34 mouse cellular contexts compared by ENCODE assay signal in the genomic region with DNA sequence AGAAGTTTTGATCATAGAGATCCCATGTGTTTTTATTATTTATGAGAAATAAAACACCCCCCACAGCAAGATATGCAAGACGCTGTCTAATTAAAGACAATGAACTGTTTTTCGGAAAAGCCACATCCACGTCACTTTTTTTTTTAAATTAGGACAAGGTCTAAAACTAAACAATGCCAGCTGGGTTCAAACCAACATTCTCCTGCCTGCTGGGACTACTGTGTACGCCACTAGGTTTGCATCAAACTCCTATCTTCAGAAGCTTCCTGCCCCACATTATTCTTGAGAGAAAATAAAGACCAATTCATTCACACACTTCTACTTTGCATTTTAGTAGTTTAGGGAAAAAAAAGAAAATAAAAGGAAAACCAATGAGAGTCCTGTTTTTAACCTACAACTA. TPM values are rescaled to one million over a fixed set of nuclear protein-coding genes. Genes with fewer than 3 reads are reported as not detected.
DNase-seq lines count a peak whose midpoint lies in the region; ATAC-seq and TF ChIP-seq lines count a peak whose summit lies in the region.
"Had no signal": no experiment of that assay in that cellular context is flagged by ENCODE, and none has a peak within 500 bp of the region (broad histone marks: within the 10 kb centered on the region; RNA-seq: fewer than 3 reads in every experiment).

No protein-coding gene starts in this region.

- H3K27ac ChIP-seq in heart, postnatal 0 days (ENCODE audit: low read depth) = peak overlapping the region; percentile 9; the same call in 1 of the 2 replicates
- H3K27ac ChIP-seq in left cerebral cortex, adult 2 months = peak overlapping the region; percentile 69
- no peak overlapping the region for H3K27ac ChIP-seq in midbrain, embryonic 11.5 days (ENCODE audit: low read depth, low read length)
- H3K27ac ChIP-seq in midbrain, postnatal 0 days (ENCODE audit: low read depth, low read length) = no peak overlapping the region
- H3K27ac ChIP-seq: forebrain, embryonic 10.5 days; forebrain, embryonic 13.5 days; heart, embryonic 15.5 days; hindbrain, embryonic 14.5 days; hindbrain, postnatal 0 days had no signal

- TF ChIP-seq EP300 in heart, postnatal 0 days (IDR thresholded peaks at IDR 0.05; ENCODE audit: low read depth) = no peak

- DNase-seq in heart, postnatal 0 days (ENCODE audit: low spot score) = no peak
- no peak for DNase-seq in heart, adult 9 months (ENCODE audit: low spot score in 2 of 2)
- no peak for DNase-seq in left cerebral cortex, adult 2 months (ENCODE audit: extremely low spot score in 1 of 2, low spot score in 2 of 2)
- DNase-seq in left cerebral cortex, postnatal 14 days (ENCODE audit: low spot score in 2 of 2) = no peak
- peak; percentile 64 for DNase-seq in midbrain, embryonic 11.5 days (ENCODE audit: low spot score, missing footprints)
- DNase-seq in midbrain, postnatal 0 days (ENCODE audit: low spot score) = no peak
- DNase-seq: adrenal gland, adult 2 months; adrenal gland, postnatal 14 days; cerebellum, adult 11-12 months; cerebellum, adult 8-10 months; cerebellum, postnatal 14 days; gastrocnemius, postnatal 25 days; heart, adult 18-20 months; heart, postnatal 14 days; heart, postnatal 4 days had no signal

- ATAC-seq in heart, postnatal 0 days (ENCODE audit: insufficient read depth, low read depth) = no peak
- no peak for ATAC-seq in midbrain, embryonic 11.5 days (ENCODE audit: low FRiP score)
- no peak for ATAC-seq in midbrain, postnatal 0 days (ENCODE audit: low FRiP score)
- no peak for ATAC-seq in monocyte, adult 5-6 weeks (replicated peaks; ENCODE audit: insufficient number of reproducible peaks, low FRiP score, low TSS enrichment, poor library complexity, severe bottlenecking)
- ATAC-seq: CD4-positive, CD25-positive, alpha-beta regulatory T cell, adult 4 months; forebrain, embryonic 13.5 days; forebrain, embryonic 16.5 days; hindbrain, postnatal 0 days had no signal

- no peaks in the 10 kb centered on the region for H3K27me3 ChIP-seq in heart, postnatal 0 days (ENCODE audit: control insufficient read depth, insufficient read depth, low read length)
- H3K27me3 ChIP-seq in midbrain, embryonic 11.5 days (ENCODE audit: control insufficient read depth, insufficient read depth, low read length) = no peaks in the 10 kb centered on the region
- H3K27me3 ChIP-seq in midbrain, postnatal 0 days (ENCODE audit: insufficient read depth, low read length) = no peaks in the 10 kb centered on the region
- no peaks in the 10 kb centered on the region for H3K27me3 ChIP-seq in myocyte (ENCODE audit: control insufficient read depth, insufficient read depth, insufficient read length)
- H3K27me3 ChIP-seq: forebrain, embryonic 13.5 days; heart, embryonic 12.5 days; heart, embryonic 15.5 days had no signal

- WGBS in heart, postnatal 0 days = 65% methylated on average over 4 of the region's 4 CpGs
- WGBS in midbrain, embryonic 11.5 days = 94% methylated on average over 4 of the region's 4 CpGs
- WGBS in midbrain, postnatal 0 days = 78% methylated on average over 4 of the region's 4 CpGs

- no peak overlapping the region for H3K9ac ChIP-seq in heart, postnatal 0 days (replicated peaks; ENCODE audit: low read depth, low read length)
- H3K9ac ChIP-seq in midbrain, embryonic 11.5 days (ENCODE audit: low read length) = no peak overlapping the region
- H3K9ac ChIP-seq in midbrain, postnatal 0 days (replicated peaks; ENCODE audit: low read length, poor library complexity, severe bottlenecking) = no peak overlapping the region
- H3K9ac ChIP-seq: forebrain, embryonic 13.5 days; heart, embryonic 12.5 days; heart, embryonic 15.5 days; hindbrain, embryonic 14.5 days had no signal

- no peak overlapping the region for H3K4me2 ChIP-seq in heart, postnatal 0 days (ENCODE audit: low read depth, low read length)
- no peak overlapping the region for H3K4me2 ChIP-seq in midbrain, embryonic 11.5 days
- no peak overlapping the region for H3K4me2 ChIP-seq in midbrain, postnatal 0 days (ENCODE audit: low read depth, low read length, poor library complexity, severe bottlenecking)
- H3K4me2 ChIP-seq in myocyte (ENCODE audit: low read depth) = peak overlapping the region; percentile 61
- H3K4me2 ChIP-seq: forebrain, embryonic 13.5 days; heart, embryonic 12.5 days; heart, embryonic 15.5 days; hindbrain, embryonic 14.5 days had no signal

- no peak overlapping the region for H3ac ChIP-seq in myocyte (ENCODE audit: control insufficient read depth, insufficient read length)

- H3K36me3 ChIP-seq in heart, postnatal 0 days (replicated peaks; ENCODE audit: control insufficient read depth, insufficient read depth, low read length) = no peaks in the 10 kb centered on the region
- H3K36me3 ChIP-seq in midbrain, embryonic 11.5 days (ENCODE audit: control insufficient read depth, insufficient read depth, low read length) = no peaks in the 10 kb centered on the region
- no peaks in the 10 kb centered on the region for H3K36me3 ChIP-seq in midbrain, postnatal 0 days (ENCODE audit: insufficient read depth, low read length)
- H3K36me3 ChIP-seq in myocyte (ENCODE audit: control insufficient read depth, insufficient read depth) = peaks cover 13% of the 10 kb centered on the region
- H3K36me3 ChIP-seq: heart, embryonic 12.5 days; heart, embryonic 15.5 days had no signal

- intact Hi-C loops in left cerebral cortex, adult 2 months (cut with DNase I) = no loop called here
- intact Hi-C loops in left cerebral cortex, postnatal 14 days (cut with DNase I) = no loop called here

- H3K4me3 ChIP-seq in heart, postnatal 0 days (ENCODE audit: low read depth, low read length) = no peak overlapping the region
- H3K4me3 ChIP-seq in left cerebral cortex, adult 2 months = no peak overlapping the region
- no peak overlapping the region for H3K4me3 ChIP-seq in midbrain, embryonic 11.5 days (ENCODE audit: low read depth, low read length)
- no peak overlapping the region for H3K4me3 ChIP-seq in midbrain, postnatal 0 days (ENCODE audit: low read depth, low read length)
- no peak overlapping the region for H3K4me3 ChIP-seq in myocyte
- H3K4me3 ChIP-seq: forebrain, embryonic 10.5 days; forebrain, embryonic 13.5 days; heart, embryonic 12.5 days; heart, embryonic 15.5 days had no signal

- peaks cover 8% of the 10 kb centered on the region; the same call in 1 of the 2 replicates for H3K4me1 ChIP-seq in heart, postnatal 0 days (ENCODE audit: control insufficient read depth, insufficient read depth)
- H3K4me1 ChIP-seq in midbrain, embryonic 11.5 days (ENCODE audit: control insufficient read depth, insufficient read depth, low read length) = 0 out of 2 replicates have a peak, but pooled peaks cover 6% of the 10 kb centered on the region
- H3K4me1 ChIP-seq in midbrain, postnatal 0 days (ENCODE audit: insufficient read depth, low read length) = no peaks in the 10 kb centered on the region

- no peak for TF ChIP-seq POLR2A in myocyte (IDR thresholded peaks at IDR 0.05; ENCODE audit: insufficient read length, low read depth)

- H3K9me3 ChIP-seq in heart, postnatal 0 days (replicated peaks; ENCODE audit: control insufficient read depth, low read length) = no peaks in the 10 kb centered on the region
- no peaks in the 10 kb centered on the region for H3K9me3 ChIP-seq in midbrain, embryonic 11.5 days (ENCODE audit: control insufficient read depth, low read length)
- no peaks in the 10 kb centered on the region for H3K9me3 ChIP-seq in midbrain, postnatal 0 days (ENCODE audit: low read length)
- H3K9me3 ChIP-seq: forebrain, embryonic 10.5 days; forebrain, embryonic 13.5 days; heart, embryonic 12.5 days; heart, embryonic 15.5 days had no signal

- no peak for TF ChIP-seq CTCF in heart, postnatal 0 days (IDR thresholded peaks at IDR 0.05; ENCODE audit: low read depth)
- no peak for TF ChIP-seq CTCF in left cerebral cortex, adult 2 months (IDR thresholded peaks at IDR 0.05)
- TF ChIP-seq CTCF in midbrain, postnatal 0 days (IDR thresholded peaks at IDR 0.05) = no peak

- peaks cover 100% of the 10 kb centered on the region for H3K79me2 ChIP-seq in myocyte (ENCODE audit: control insufficient read depth, insufficient read depth)

RNA-seq across cellular contexts. Expression of gene Zfp91, which starts 8.2 kb away (rescaled TPM):
- 43.6 and 48.2 TPM in 2 replicates for total RNA-seq in heart, postnatal 0 days (2014; rRNA removed; ENCODE audit: low replicate concordance)
- 8.6 and 9.5 TPM in 2 replicates for polyA plus RNA-seq in heart, postnatal 0 days (2015; fragmentation: Nextera tagmentation; extraction: Ambion mirVana)
- total RNA-seq in left cerebral cortex, adult 2 months (2021) = 10 to 100 TPM; 89.2 to 97.0 TPM
- total RNA-seq in left cerebral cortex, postnatal 14 days (2021) = 10 to 100 TPM; 81.8 to 86.6 TPM
- 13.1 and 13.2 TPM in 2 replicates for polyA plus RNA-seq in midbrain, embryonic 11.5 days (2014; fragmentation: Nextera tagmentation; extraction: Ambion mirVana)
- total RNA-seq in midbrain, postnatal 0 days (2014; rRNA removed) = 52.5 and 56.5 TPM in 2 replicates
- polyA plus RNA-seq in midbrain, postnatal 0 days (2015; fragmentation: Nextera tagmentation; extraction: Ambion mirVana) = 10.4 and 12.8 TPM in 2 replicates
- 28.9 TPM for polyA plus RNA-seq in myocyte (2012; fragmentation: generic; extraction: Trizol)
- 101 to 112 TPM (median 106 TPM) in 3 replicates for total RNA-seq in monocyte, adult 5-6 weeks (2017)

RNA-seq across cellular contexts. Expression of gene Lpxn, which starts 8.3 kb away (rescaled TPM):
- 0.27 and 1.3 TPM in 2 replicates for total RNA-seq in heart, postnatal 0 days (2014; rRNA removed; ENCODE audit: low replicate concordance)
- polyA plus RNA-seq in heart, postnatal 0 days (2015; fragmentation: Nextera tagmentation; extraction: Ambion mirVana) = 0.89 and 1.0 TPM in 2 replicates
- total RNA-seq in left cerebral cortex, adult 2 months (2021) = 1 to 10 TPM; 1.4 to 1.5 TPM
- 1 to 10 TPM; 1.2 to 2.1 TPM for total RNA-seq in left cerebral cortex, postnatal 14 days (2021)
- polyA plus RNA-seq in midbrain, embryonic 11.5 days (2014; fragmentation: Nextera tagmentation; extraction: Ambion mirVana) = 0.92 and 1.2 TPM in 2 replicates
- total RNA-seq in midbrain, postnatal 0 days (2014; rRNA removed) = 1.0 and 1.9 TPM in 2 replicates
- 0.77 and 0.96 TPM in 2 replicates for polyA plus RNA-seq in midbrain, postnatal 0 days (2015; fragmentation: Nextera tagmentation; extraction: Ambion mirVana)
- polyA plus RNA-seq in myocyte (2012; fragmentation: generic; extraction: Trizol) = 0.18 TPM
- total RNA-seq in monocyte, adult 5-6 weeks (2017) = 25.8 to 41.6 TPM (median 26.1 TPM) in 3 replicates

RNA-seq across cellular contexts. Expression of gene Cntf, which starts 22.3 kb away (rescaled TPM):
- total RNA-seq in heart, postnatal 0 days (2014; rRNA removed; ENCODE audit: low replicate concordance) = 1.2 TPM in 1 of 2 replicates, not detected in the other
- polyA plus RNA-seq in heart, postnatal 0 days (2015; fragmentation: Nextera tagmentation; extraction: Ambion mirVana) = 0.98 and 1.2 TPM in 2 replicates
- total RNA-seq in left cerebral cortex, adult 2 months (2021) = 1 to 10 TPM; 2.3 to 4.0 TPM
- 1 to 10 TPM; 2.2 to 2.9 TPM for total RNA-seq in left cerebral cortex, postnatal 14 days (2021)
- 0.36 and 0.91 TPM in 2 replicates for polyA plus RNA-seq in midbrain, embryonic 11.5 days (2014; fragmentation: Nextera tagmentation; extraction: Ambion mirVana)
- total RNA-seq in midbrain, postnatal 0 days (2014; rRNA removed) = 1.2 and 1.5 TPM in 2 replicates
- polyA plus RNA-seq in midbrain, postnatal 0 days (2015; fragmentation: Nextera tagmentation; extraction: Ambion mirVana) = 0.72 and 1.0 TPM in 2 replicates
- polyA plus RNA-seq in myocyte (2012; fragmentation: generic; extraction: Trizol) = 1.0 TPM
- 2.2 to 4.7 TPM (median 3.5 TPM) in 3 replicates for total RNA-seq in monocyte, adult 5-6 weeks (2017)
- polyA plus RNA-seq: adrenal gland, adult 2 months had no signal

RNA-seq across cellular contexts. Expression of gene Gm5244, which starts 58.8 kb away (rescaled TPM):
- total RNA-seq in heart, postnatal 0 days (2014; rRNA removed; ENCODE audit: low replicate concordance) = not detected in 2 replicates
- polyA plus RNA-seq in heart, postnatal 0 days (2015; fragmentation: Nextera tagmentation; extraction: Ambion mirVana) = not detected in 2 replicates
- not detected for total RNA-seq in left cerebral cortex, adult 2 months (2021)
- not detected for total RNA-seq in left cerebral cortex, postnatal 14 days (2021)
- not detected in 2 replicates for polyA plus RNA-seq in midbrain, embryonic 11.5 days (2014; fragmentation: Nextera tagmentation; extraction: Ambion mirVana)
- total RNA-seq in midbrain, postnatal 0 days (2014; rRNA removed) = not detected in 2 replicates
- polyA plus RNA-seq in midbrain, postnatal 0 days (2015; fragmentation: Nextera tagmentation; extraction: Ambion mirVana) = not detected in 2 replicates
- not detected for polyA plus RNA-seq in myocyte (2012; fragmentation: generic; extraction: Trizol)
- total RNA-seq in monocyte, adult 5-6 weeks (2017) = 1.4 to 4.1 TPM in 2 of 3 replicates, not detected in the other
- total RNA-seq: adrenal gland, adult 2 months; adrenal gland, postnatal 14 days; adrenal gland, postnatal 4 days; gastrocnemius, adult 18-20 months; gastrocnemius, postnatal 25 days; heart, adult 18-20 months; heart, postnatal 14 days; heart, postnatal 4 days; hindbrain, postnatal 0 days; MEL had no signal
- polyA plus RNA-seq: adrenal gland, adult 2 months; brain, embryonic 14.5 days; C2C12; embryonic facial prominence, embryonic 11.5 days; embryonic facial prominence, embryonic 14.5 days; forebrain, embryonic 10.5 days; forebrain, embryonic 13.5 days; forebrain, embryonic 16.5 days; gonadal fat pad, adult 2 months; heart, embryonic 12.5 days; heart, embryonic 15.5 days; hindbrain, embryonic 11.5 days; hindbrain, embryonic 14.5 days; hindbrain, postnatal 0 days had no signal

Comparison
In these comparisons a context has a peak if more than half of its experiments do, and no peak if none do; other contexts are left out.
1. H3K27ac ChIP-seq: peak in heart, postnatal 0 days (single experiment) and left cerebral cortex, adult 2 months (single experiment); none in midbrain, embryonic 11.5 days (single experiment) and midbrain, postnatal 0 days (single experiment).